Mouse (Mus musculus) subcutaneous adipose tissue, adult 2 months (tissue): ENCODE measurements around the gene Gm21789. TPM values are rescaled to one million over a fixed set of nuclear protein-coding genes. Genes with fewer than 3 reads are reported as not detected.

Source experiments
- polyA plus RNA-seq: library from polyadenylated mRNA; depleted of rRNA; stranded (reverse); fragments of >200 nt; gene quantifications from 2 replicates; pipeline ENCODE4 v1.2.3, GENCODE M21; 2012; ENCODE audit warnings: low replicate concordance; rRNA removed

Gm21789 gene
- polyA plus RNA-seq: not detected in 2 replicates

DNA sequence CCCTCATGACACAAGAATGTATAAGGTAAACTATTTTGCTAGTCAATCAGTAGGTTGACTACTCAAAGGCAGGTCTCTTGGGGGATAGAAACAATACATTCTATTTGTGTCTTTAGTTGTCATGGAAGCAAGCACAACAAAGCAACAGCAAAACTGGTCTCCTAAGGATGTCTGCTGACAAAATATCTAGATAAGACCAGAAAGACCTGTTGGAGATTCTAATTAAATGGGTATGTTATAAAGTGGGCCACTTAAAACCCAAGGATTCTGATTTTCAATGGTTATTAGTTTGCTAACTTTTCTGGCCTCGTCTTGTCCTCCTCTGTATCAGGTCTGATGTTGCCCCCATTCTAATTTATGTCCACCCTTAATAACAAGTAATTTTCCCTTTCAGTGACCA is at the start of gene Gm21789:
Gene Gm21789 (plus strand): TSS at position 301 of the 400 bp plus-strand sequence.

GRCm38 (mm10) chrX:32894325-32894724 is 47.2 kb upstream of the Gm21789 start, which contains the start of gene Btbd35f30:
Gene Btbd35f30, plus strand, starts transcription at chrX:32894625.

GRCm38 (mm10) chrX:32973597-32973996 is 32.0 kb downstream of the Gm21789 start, which contains the start of gene Btbd35f5:
Gene Btbd35f5, plus strand, starts transcription at chrX:32973897.

Other genes starting within 250 kb of the Gm21789 start
- not detected in 2 replicates for gene Btbd35f21, start 215.7 kb upstream of the Gm21789 start, polyA plus RNA-seq
- gene Btbd35f30, start 47.1 kb upstream of the Gm21789 start, polyA plus RNA-seq: not detected in 2 replicates
- not detected in 2 replicates for gene Btbd35f5, start 32.1 kb downstream of the Gm21789 start, polyA plus RNA-seq